Mouse (Mus musculus) adrenal gland, adult (tissue): ENCODE data around the gene Krtap26-1.

Experiments used
- DNase-seq, 2 experiments: peaks; one replicate each; pipeline ENCODE4 v3.0.0; 2022 to 2023; ENCODE audit warnings: low spot score in 1 of 2; ENCODE audit not compliant: inconsistent age in 2 of 2

Gene Krtap26-1

GRCm38 (mm10) chr16:88647358-88647846 is at the start of gene Krtap26-1:
Krtap26-1 (minus strand) TSS chr16:88647796.
- DNase-seq, result no peak

- DNase-seq, result no peak
Observed at GRCm38 (mm10) chr16:88696256-88696655, 48.7 kb upstream of the Krtap26-1 start.

- DNase-seq, result no peak
Observed at GRCm38 (mm10) chr16:88681282-88681681, 33.7 kb upstream of the Krtap26-1 start.

- DNase-seq, result no peak
Observed at GRCm38 (mm10) chr16:88679099-88679498, 31.5 kb upstream of the Krtap26-1 start.

GRCm38 (mm10) chr16:88671571-88671970 is 24.0 kb upstream of the Krtap26-1 start, which contains the start of gene Krtap27-1:
Krtap27-1 (minus strand) TSS chr16:88671671.
- no peak for DNase-seq

- peak in 1 of 2 experiments; percentile 27 for DNase-seq
Observed at GRCm38 (mm10) chr16:88657426-88657825, 9.8 kb upstream of the Krtap26-1 start.

- no peak for DNase-seq
Observed at GRCm38 (mm10) chr16:88651952-88652351, 4.4 kb upstream of the Krtap26-1 start.

- no peak for DNase-seq
Observed at GRCm38 (mm10) chr16:88651082-88651481, 3.5 kb upstream of the Krtap26-1 start.

- no peak for DNase-seq
Observed at GRCm38 (mm10) chr16:88646366-88647111, 1.1 kb downstream of the Krtap26-1 start.

- DNase-seq, result no peak
Observed at GRCm38 (mm10) chr16:88640053-88640452, 7.5 kb downstream of the Krtap26-1 start.

- DNase-seq, result no peak
Observed at GRCm38 (mm10) chr16:88635142-88635541, 12.5 kb downstream of the Krtap26-1 start.

- DNase-seq, result no peak
Observed at GRCm38 (mm10) chr16:88631474-88631873, 16.1 kb downstream of the Krtap26-1 start.

- no peak for DNase-seq
Observed at GRCm38 (mm10) chr16:88627566-88627965, 20.0 kb downstream of the Krtap26-1 start, which contains the start of gene 2310079G19Rik. 2310079G19Rik (minus strand) TSS chr16:88627666.

GRCm38 (mm10) chr16:88612712-88613111 is 34.9 kb downstream of the Krtap26-1 start:
- no peak for DNase-seq

- DNase-seq, result no peak
Observed at GRCm38 (mm10) chr16:88611922-88612321, 35.7 kb downstream of the Krtap26-1 start, which contains the start of gene Krtap24-1. Krtap24-1 (minus strand) TSS chr16:88612279.

GRCm38 (mm10) chr16:88604570-88604969 is 43.0 kb downstream of the Krtap26-1 start:
- no peak for DNase-seq

GRCm38 (mm10) chr16:88602464-88602863 is 45.1 kb downstream of the Krtap26-1 start:
- DNase-seq, result no peak

GRCm38 (mm10) chr16:88600303-88600702 is 47.3 kb downstream of the Krtap26-1 start:
- no peak for DNase-seq

- DNase-seq, result no peak
Observed at GRCm38 (mm10) chr16:88599504-88600237, 47.9 kb downstream of the Krtap26-1 start.
